Mouse (Mus musculus): ENCODE measurements at regions not wholly inside any gene's neighbourhood (a gene's known extent, or its start where the extent isn't known, plus 50 kb on each side); places are given as distances from the start of the nearest gene placed in this dataset.

DNA sequence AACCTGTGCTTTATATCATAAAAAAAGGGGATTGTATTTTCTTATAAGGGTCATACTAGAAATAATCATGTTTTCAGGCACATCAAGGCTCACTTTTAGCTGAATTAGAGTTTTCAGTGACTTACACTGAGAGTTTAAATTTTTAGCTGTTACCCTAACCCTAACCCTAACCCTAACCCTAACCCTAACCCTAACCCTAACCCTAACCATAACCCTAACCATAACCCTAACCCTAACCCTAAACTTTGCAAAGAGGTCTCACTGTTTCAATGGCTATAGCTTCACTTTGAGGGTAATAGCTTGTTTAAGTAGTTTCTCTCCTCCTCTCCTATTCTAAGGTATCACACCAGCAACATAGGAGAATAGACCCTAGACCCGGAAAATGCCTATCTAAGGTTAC lies 208.0 kb downstream of the Plk2 start:
- H3K27ac ChIP-seq (ENCODE audit: insufficient read depth, low read depth, low read length): no peak overlapping the region
- TF ChIP-seq CTCF (IDR thresholded peaks at IDR 0.05; ENCODE audit: low read depth, low read length) (no peak), POLR2A (IDR thresholded peaks at IDR 0.05; ENCODE audit: borderline replicate concordance, low read depth, low read length) (no peak)
- peaks cover 34% of the 10 kb centered on the region for H3K4me1 ChIP-seq (ENCODE audit: control insufficient read depth, insufficient read depth, low read length)
- H3K4me3 ChIP-seq (ENCODE audit: insufficient read depth, low read length): no peak overlapping the region

DNA sequence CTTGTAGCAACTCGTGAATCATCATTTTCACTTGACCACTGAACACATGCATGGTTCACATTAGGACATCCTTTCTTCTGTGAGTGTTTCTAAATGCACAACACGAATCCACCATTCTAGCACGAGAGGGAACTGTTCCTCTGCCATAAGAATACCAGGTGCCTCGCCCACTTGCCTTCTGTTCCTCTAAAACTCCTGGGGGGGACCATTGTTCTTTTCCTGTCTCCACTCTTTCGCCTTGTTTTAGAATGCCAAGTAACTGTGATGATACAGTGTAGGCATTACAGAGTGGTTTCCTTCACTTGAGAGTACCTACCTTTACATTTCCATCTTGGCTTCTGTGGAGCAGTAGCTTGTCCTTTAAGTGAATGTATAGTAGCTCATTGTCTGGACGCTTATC lies 224.2 kb downstream of the Plk2 start:
- H3K4me1 ChIP-seq (ENCODE audit: control insufficient read depth, insufficient read depth, low read length): no peaks in the 10 kb centered on the region; the same call in 1 of the 2 replicates
- H3K27ac ChIP-seq (ENCODE audit: insufficient read depth, low read depth, low read length): no peak overlapping the region
- H3K4me3 ChIP-seq (ENCODE audit: insufficient read depth, low read length): no peak overlapping the region
- TF ChIP-seq CTCF (IDR thresholded peaks at IDR 0.05; ENCODE audit: low read depth, low read length) (no peak), POLR2A (IDR thresholded peaks at IDR 0.05; ENCODE audit: borderline replicate concordance, low read depth, low read length) (no peak)

DNA sequence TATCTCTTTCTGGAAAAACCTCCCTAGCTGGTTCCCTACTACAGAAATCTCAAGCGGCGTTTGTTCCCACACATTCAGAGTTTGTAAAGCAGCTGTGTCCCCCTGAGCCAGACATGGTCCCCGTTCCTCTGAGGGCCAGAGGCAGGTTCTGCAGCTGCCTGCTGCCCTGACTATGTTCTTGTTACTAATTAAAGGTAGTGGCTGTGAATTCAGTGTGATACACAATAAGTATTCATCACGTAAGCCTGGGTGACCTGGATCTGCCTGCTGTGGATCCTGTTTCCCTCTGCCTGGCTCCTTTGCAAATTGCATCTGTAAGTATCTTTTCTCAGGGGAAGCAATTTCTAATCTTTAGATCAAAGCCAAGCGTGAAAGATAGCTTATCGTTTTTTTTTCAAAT lies 232.3 kb downstream of the Plk2 start:
- no peak for TF ChIP-seq CTCF (IDR thresholded peaks at IDR 0.05; ENCODE audit: low read depth, low read length)
- no peak for TF ChIP-seq POLR2A (IDR thresholded peaks at IDR 0.05; ENCODE audit: borderline replicate concordance, low read depth, low read length)
- no peak overlapping the region for H3K27ac ChIP-seq (ENCODE audit: insufficient read depth, low read depth, low read length)
- H3K4me3 ChIP-seq (ENCODE audit: insufficient read depth, low read length): no peak overlapping the region
- peaks cover 16% of the 10 kb centered on the region for H3K4me1 ChIP-seq (ENCODE audit: control insufficient read depth, insufficient read depth, low read length)

DNA sequence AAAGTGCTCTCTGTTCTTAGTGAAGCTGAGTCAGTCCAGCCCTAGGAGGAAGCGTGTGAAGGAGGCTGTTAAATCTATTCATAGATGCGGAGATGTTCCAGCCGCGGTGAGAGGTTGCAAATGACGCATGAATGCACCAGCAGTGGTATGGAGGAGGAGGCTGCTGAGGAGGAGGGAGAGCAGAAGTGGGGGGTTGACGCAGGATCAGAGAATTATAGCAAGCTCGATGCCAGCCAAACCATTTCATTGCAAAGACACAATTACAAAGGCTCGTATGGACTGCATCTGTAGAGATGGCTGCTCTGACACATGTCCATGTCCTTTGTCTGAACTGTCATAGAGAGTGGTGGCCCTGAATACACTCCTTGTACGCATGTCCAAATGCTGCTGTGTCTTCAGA lies 232.9 kb downstream of the Plk2 start:
- TF ChIP-seq CTCF (IDR thresholded peaks at IDR 0.05; ENCODE audit: low read depth, low read length) (no peak), POLR2A (IDR thresholded peaks at IDR 0.05; ENCODE audit: borderline replicate concordance, low read depth, low read length) (no peak)
- no peak overlapping the region for H3K27ac ChIP-seq (ENCODE audit: insufficient read depth, low read depth, low read length)
- H3K4me3 ChIP-seq (ENCODE audit: insufficient read depth, low read length): no peak overlapping the region
- peaks cover 16% of the 10 kb centered on the region for H3K4me1 ChIP-seq (ENCODE audit: control insufficient read depth, insufficient read depth, low read length)

DNA sequence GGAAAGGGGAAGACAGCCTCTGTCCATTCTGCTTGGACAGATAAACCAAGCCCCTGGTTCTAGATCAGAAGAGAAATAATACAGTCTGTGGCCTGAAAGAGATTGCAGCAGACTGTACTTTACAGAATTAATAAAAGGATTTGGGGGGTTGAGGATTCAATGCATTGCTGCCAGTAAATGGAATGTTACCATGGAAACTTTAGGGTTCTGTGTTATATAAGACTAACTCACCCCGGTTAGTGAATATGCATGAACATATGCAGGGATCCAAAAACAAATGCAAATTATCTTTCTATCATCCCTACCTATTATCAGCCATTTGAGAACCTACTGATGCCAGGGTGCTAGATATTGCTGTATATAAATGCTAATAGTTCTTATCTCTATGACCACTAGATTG lies 233.4 kb downstream of the Plk2 start:
- Histone ChIP-seq H3K4me1 (ENCODE audit: control insufficient read depth, insufficient read depth, low read length) (peaks cover 16% of the 10 kb centered on the region), H3K27ac (ENCODE audit: insufficient read depth, low read depth, low read length) (no peak overlapping the region), H3K4me3 (ENCODE audit: insufficient read depth, low read length) (no peak overlapping the region)
- TF ChIP-seq POLR2A (IDR thresholded peaks at IDR 0.05; ENCODE audit: borderline replicate concordance, low read depth, low read length) (no peak), CTCF (IDR thresholded peaks at IDR 0.05; ENCODE audit: low read depth, low read length) (no peak)

DNA sequence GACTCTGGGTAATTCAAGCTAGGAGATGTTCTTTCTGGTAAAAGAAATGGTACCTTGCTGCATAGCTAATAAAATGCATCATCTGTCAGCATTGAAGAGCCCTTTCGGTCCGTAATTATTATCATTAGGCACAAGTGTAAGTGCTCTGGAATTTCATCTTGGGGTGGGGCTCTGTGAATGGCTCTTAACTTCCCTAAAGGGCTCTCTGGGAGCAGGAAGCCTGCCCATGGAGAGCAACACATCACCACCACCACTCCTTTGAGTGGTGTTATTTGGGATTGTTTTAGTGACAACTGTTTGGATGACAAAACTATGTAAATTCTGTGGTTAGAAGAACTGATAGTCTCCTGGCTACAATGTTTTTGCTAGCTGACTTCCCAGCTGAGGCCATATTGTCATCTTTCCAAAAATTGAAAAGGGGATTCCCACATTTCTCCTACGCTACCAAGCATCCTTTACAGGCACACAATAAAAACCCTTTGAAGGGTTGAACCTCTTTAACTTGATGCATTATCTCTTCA lies 238.5 kb downstream of the Plk2 start:
- no peaks in the 10 kb centered on the region for H3K4me1 ChIP-seq (ENCODE audit: control insufficient read depth, insufficient read depth, low read length)
- TF ChIP-seq POLR2A (IDR thresholded peaks at IDR 0.05; ENCODE audit: borderline replicate concordance, low read depth, low read length): no peak
- TF ChIP-seq CTCF (IDR thresholded peaks at IDR 0.05; ENCODE audit: low read depth, low read length): no peak
- no peak overlapping the region for H3K4me3 ChIP-seq (ENCODE audit: insufficient read depth, low read length)
- no peak overlapping the region for H3K27ac ChIP-seq (ENCODE audit: insufficient read depth, low read depth, low read length)

DNA sequence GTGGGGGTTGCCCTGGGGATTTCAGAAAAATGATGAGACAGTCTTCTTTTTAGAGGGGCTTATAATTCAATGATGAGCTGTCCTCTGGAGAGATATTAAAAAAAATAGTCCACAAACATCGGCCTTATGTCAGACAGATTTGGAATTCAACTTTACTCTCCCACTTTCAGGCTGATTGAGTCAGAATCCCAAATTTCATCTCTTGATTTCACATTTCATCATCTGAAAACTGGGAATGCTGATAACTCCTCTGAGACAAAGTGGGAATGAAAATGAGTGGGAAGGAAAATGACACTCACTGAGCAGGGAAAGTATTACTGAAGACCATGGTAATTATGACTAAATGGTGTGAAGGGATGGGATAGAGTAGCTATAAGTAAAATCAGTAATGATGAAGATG lies 239.1 kb downstream of the Plk2 start:
- no peak for TF ChIP-seq CTCF (IDR thresholded peaks at IDR 0.05; ENCODE audit: low read depth, low read length)
- TF ChIP-seq POLR2A (IDR thresholded peaks at IDR 0.05; ENCODE audit: borderline replicate concordance, low read depth, low read length): no peak
- H3K4me3 ChIP-seq (ENCODE audit: insufficient read depth, low read length): no peak overlapping the region
- H3K4me1 ChIP-seq (ENCODE audit: control insufficient read depth, insufficient read depth, low read length): no peaks in the 10 kb centered on the region
- H3K27ac ChIP-seq (ENCODE audit: insufficient read depth, low read depth, low read length): no peak overlapping the region

DNA sequence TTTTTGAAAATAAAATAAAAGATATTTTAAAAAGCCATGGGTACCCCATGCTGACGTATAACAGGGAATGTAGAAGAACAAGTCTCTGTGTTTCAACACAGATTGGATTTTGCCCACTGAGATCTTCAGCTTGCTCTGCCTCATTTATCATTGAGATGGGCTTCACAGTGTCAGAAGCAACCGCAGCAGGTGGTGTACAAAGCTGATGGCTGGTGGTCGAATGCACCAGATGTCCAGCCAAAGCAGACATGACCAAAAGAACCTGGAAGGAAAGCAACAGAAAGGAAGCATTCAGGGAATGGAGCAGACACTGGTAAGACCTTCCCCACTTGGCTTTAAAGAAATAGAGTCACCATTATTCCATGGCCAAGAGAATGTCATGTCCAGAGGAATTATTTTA lies 247.9 kb downstream of the Plk2 start:
- Histone ChIP-seq H3K27ac (ENCODE audit: insufficient read depth, low read depth, low read length) (no peak overlapping the region), H3K4me1 (ENCODE audit: control insufficient read depth, insufficient read depth, low read length) (no peaks in the 10 kb centered on the region; the same call in 1 of the 2 replicates), H3K4me3 (ENCODE audit: insufficient read depth, low read length) (no peak overlapping the region)
- TF ChIP-seq POLR2A (IDR thresholded peaks at IDR 0.05; ENCODE audit: borderline replicate concordance, low read depth, low read length): no peak
- no peak for TF ChIP-seq CTCF (IDR thresholded peaks at IDR 0.05; ENCODE audit: low read depth, low read length)

DNA sequence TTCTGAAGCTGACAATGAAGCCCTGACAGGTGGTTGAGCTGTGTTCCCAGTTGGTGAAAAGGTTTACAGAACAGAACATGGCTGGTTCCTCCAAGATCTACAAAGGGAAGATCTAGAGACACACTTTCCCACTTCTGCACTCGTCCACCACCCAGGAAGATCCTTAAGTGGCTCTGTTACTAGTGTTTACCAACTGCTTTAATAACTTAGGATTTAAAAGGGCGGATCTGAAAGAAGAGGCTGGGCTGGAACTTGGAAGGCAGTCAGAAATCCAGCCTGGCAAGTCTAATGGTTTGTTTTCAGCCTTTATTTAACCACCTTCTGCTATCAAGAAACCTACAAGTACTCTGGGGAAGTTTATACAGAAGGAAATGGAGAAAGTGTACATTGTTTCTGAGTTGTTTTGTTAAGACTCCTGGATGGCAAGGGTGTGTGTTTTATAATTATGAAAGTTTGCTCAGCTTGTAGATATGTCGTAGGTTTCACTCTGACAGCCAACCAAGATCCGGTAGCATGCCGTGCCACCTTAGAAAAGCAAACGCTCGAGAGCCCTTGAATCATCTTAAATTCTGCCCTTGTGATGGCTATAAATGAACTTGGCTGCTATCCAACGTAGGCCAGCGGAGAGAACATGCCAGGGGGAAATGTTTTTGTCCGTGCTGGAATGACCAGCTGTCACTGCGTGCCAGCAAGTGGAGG lies 248.5 kb downstream of the Plk2 start:
- no peak for TF ChIP-seq CTCF (IDR thresholded peaks at IDR 0.05; ENCODE audit: low read depth, low read length)
- TF ChIP-seq POLR2A (IDR thresholded peaks at IDR 0.05; ENCODE audit: borderline replicate concordance, low read depth, low read length): no peak
- H3K4me3 ChIP-seq (ENCODE audit: insufficient read depth, low read length): no peak overlapping the region
- no peak overlapping the region for H3K27ac ChIP-seq (ENCODE audit: insufficient read depth, low read depth, low read length)
- no peaks in the 10 kb centered on the region; the same call in 1 of the 2 replicates for H3K4me1 ChIP-seq (ENCODE audit: control insufficient read depth, insufficient read depth, low read length)

DNA sequence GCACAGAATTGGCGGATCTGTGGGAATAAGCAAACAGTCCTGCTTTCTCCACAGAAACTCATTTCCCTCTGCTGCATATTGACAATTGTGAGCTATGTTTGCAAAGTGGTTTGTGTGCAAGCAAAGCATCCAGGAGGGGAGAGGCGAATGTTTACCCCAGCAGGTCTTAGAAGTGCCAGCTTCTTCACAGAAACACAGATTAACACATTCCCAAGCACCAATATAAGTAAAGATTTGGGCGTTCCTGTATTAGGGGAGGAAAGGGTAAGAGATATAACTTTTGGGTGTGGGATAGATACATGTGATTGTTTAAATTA lies 249.0 kb downstream of the Plk2 start:
- TF ChIP-seq POLR2A (IDR thresholded peaks at IDR 0.05; ENCODE audit: borderline replicate concordance, low read depth, low read length): no peak
- no peak for TF ChIP-seq CTCF (IDR thresholded peaks at IDR 0.05; ENCODE audit: low read depth, low read length)
- no peak overlapping the region for H3K4me3 ChIP-seq (ENCODE audit: insufficient read depth, low read length)

More for the DNA sequence above, 249.0 kb downstream of the Plk2 start:
- Histone ChIP-seq H3K4me1 (ENCODE audit: control insufficient read depth, insufficient read depth, low read length) (no peaks in the 10 kb centered on the region; the same call in 1 of the 2 replicates), H3K27ac (ENCODE audit: insufficient read depth, low read depth, low read length) (no peak overlapping the region)
